8 mouse cellular contexts compared by ENCODE assay signal in genomic region chr1:21960421-21961250, GRCm38 (mm10). TPM values are rescaled to one million over a fixed set of nuclear protein-coding genes. Genes with fewer than 3 reads are reported as not detected.
DNase-seq lines count a peak whose midpoint lies in the region; ATAC-seq lines count a peak whose summit lies in the region.

No protein-coding gene starts in this region.

- peaks cover 9% of the 10 kb centered on the region for H3K27me3 ChIP-seq in embryonic facial prominence, embryonic 12.5 days
- no peaks in the 10 kb centered on the region for H3K27me3 ChIP-seq in heart, embryonic 15.5 days

- H3K4me3 ChIP-seq in embryonic facial prominence, embryonic 12.5 days, result peak overlapping the region; percentile 77
- peak overlapping the region; percentile 75 for H3K4me3 ChIP-seq in heart, embryonic 15.5 days

- H3K36me3 ChIP-seq in embryonic facial prominence, embryonic 12.5 days, result no peaks in the 10 kb centered on the region
- no peaks in the 10 kb centered on the region for H3K36me3 ChIP-seq in heart, embryonic 15.5 days

- H3K4me1 ChIP-seq in embryonic facial prominence, embryonic 12.5 days, result peaks cover 17% of the 10 kb centered on the region; the same call in 1 of the 2 replicates
- H3K4me1 ChIP-seq in heart, embryonic 15.5 days (replicated peaks), result peaks cover 33% of the 10 kb centered on the region

- under 1% methylated on average over 48 of the region's 48 CpGs for WGBS in embryonic facial prominence, embryonic 12.5 days
- under 1% methylated on average over 48 of the region's 48 CpGs for WGBS in heart, embryonic 15.5 days

- ATAC-seq in embryonic facial prominence, embryonic 12.5 days (ENCODE audit: insufficient number of reproducible peaks, insufficient read depth, low FRiP score, low TSS enrichment), result peak; percentile 44
- peak; percentile 48 for ATAC-seq in heart, embryonic 15.5 days (replicated peaks; ENCODE audit: insufficient number of reproducible peaks, insufficient read depth, low FRiP score, low read depth)

- H3K9ac ChIP-seq in embryonic facial prominence, embryonic 12.5 days, result peak overlapping the region; percentile 67
- peak overlapping the region; percentile 76 for H3K9ac ChIP-seq in heart, embryonic 15.5 days

- no peaks in the 10 kb centered on the region for H3K9me3 ChIP-seq in embryonic facial prominence, embryonic 12.5 days
- H3K9me3 ChIP-seq in heart, embryonic 15.5 days (replicated peaks), result no peaks in the 10 kb centered on the region

- H3K4me2 ChIP-seq in embryonic facial prominence, embryonic 12.5 days (replicated peaks), result peak overlapping the region; percentile 95
- H3K4me2 ChIP-seq in heart, embryonic 15.5 days, result peak overlapping the region; percentile 97

- H3K27ac ChIP-seq in embryonic facial prominence, embryonic 12.5 days, result no peak overlapping the region
- peak overlapping the region; percentile 88 for H3K27ac ChIP-seq in heart, embryonic 15.5 days

- DNase-seq in urinary bladder, postnatal 10 days (ENCODE audit: low spot score), result peak; percentile 10
- DNase-seq in urinary bladder, postnatal 4 days (ENCODE audit: low spot score in 2 of 2), result no peak
- peak; percentile 59 to 64 for DNase-seq in layer of hippocampus, postnatal 14 days (ENCODE audit: low spot score in 2 of 2)
- DNase-seq in lung, postnatal 10 days, result peak; percentile 20
- DNase-seq in retina, postnatal 7 days (ENCODE audit: low read depth, low spot score), result peak; percentile 5
- DNase-seq in adipocyte (ENCODE audit: low spot score), result no peak

RNA-seq across cellular contexts. Expression of gene Kcnq5, which starts 1.1 kb away (rescaled TPM):
- 2.5 and 3.3 TPM in 2 replicates for polyA plus RNA-seq in embryonic facial prominence, embryonic 12.5 days (2016; fragmentation: Nextera tagmentation; extraction: Ambion mirVana)
- 3.0 and 3.2 TPM in 2 replicates for polyA plus RNA-seq in heart, embryonic 15.5 days (2015; fragmentation: Nextera tagmentation; extraction: Ambion mirVana)
- 10 to 100 TPM; 77.6 to 78.6 TPM for total RNA-seq in layer of hippocampus, postnatal 14 days (2021)

Comparison
In these comparisons a context has a peak if more than half of its experiments do, and no peak if none do; other contexts are left out.
1. DNase-seq: peak in urinary bladder, postnatal 10 days (single experiment), layer of hippocampus, postnatal 14 days (2 of 2), lung, postnatal 10 days (single experiment) and retina, postnatal 7 days (single experiment); none in urinary bladder, postnatal 4 days (0 of 2) and adipocyte (single experiment).